Mouse (Mus musculus) kidney, embryonic 14.5 days (tissue): ENCODE measurements around the gene Fam160b1. TPM values are rescaled to one million over a fixed set of nuclear protein-coding genes. Genes with fewer than 3 reads are reported as not detected.

Experiments used
- ATAC-seq: fragments of 200-750 bp; cut with Nextera tagmentation; 2 replicates; pipeline ENCODE4 v1.8.0; 2017; ENCODE audit warnings: moderate number of reproducible peaks, mild to moderate bottlenecking, moderate TSS enrichment, moderate library complexity; ENCODE audit not compliant: low FRiP score, low TSS enrichment
- H3K27ac ChIP-seq: fragments of 300-500 bp; sonication (generic); 2 replicates; pipeline ENCODE4 v1.5.1; 2014; ENCODE audit warnings: low read depth, mild to moderate bottlenecking, low read length, moderate library complexity, mixed read lengths
- H3K27me3 ChIP-seq: fragments of 300-500 bp; sonication (generic); 2 replicates; pipeline ENCODE4 v1.6.1; 2014; ENCODE audit warnings: mild to moderate bottlenecking, low read length; ENCODE audit not compliant: control insufficient read depth, insufficient read depth
- H3K36me3 ChIP-seq: fragments of 300-500 bp; sonication (generic); 2 replicates; pipeline ENCODE4 v1.6.1; 2014; ENCODE audit warnings: low read length, mixed read lengths; ENCODE audit not compliant: control insufficient read depth, insufficient read depth
- H3K4me1 ChIP-seq: fragments of 300-500 bp; sonication (generic); 2 replicates; pipeline ENCODE4 v1.6.1; 2014; ENCODE audit warnings: low read length, mixed read lengths; ENCODE audit not compliant: control insufficient read depth, insufficient read depth
- H3K4me2 ChIP-seq: fragments of 300-500 bp; sonication (generic); replicated peaks from 2 replicates; pipeline ENCODE4 v1.6.1; 2014; ENCODE audit warnings: low read depth, mild to moderate bottlenecking, low read length
- H3K4me3 ChIP-seq: fragments of 300-500 bp; sonication (generic); 2 replicates; pipeline ENCODE4 v1.5.1; 2014; ENCODE audit warnings: mild to moderate bottlenecking, low read length
- H3K9ac ChIP-seq: fragments of 300-500 bp; sonication (generic); 2 replicates; pipeline ENCODE4 v1.6.1; 2014; ENCODE audit warnings: low read depth, mild to moderate bottlenecking, low read length, moderate library complexity
- H3K9me3 ChIP-seq: fragments of 300-500 bp; sonication (generic); 2 replicates; pipeline ENCODE4 v1.6.1; 2016; ENCODE audit warnings: low read length; ENCODE audit not compliant: control insufficient read depth
- WGBS: fragments of 180-500 bp; shearing (Covaris S2); extraction: QIAGEN DNeasy Blood & Tissue Kit; methylation state at CpG from one replicate; pipeline ENCODE4 v1.1.7; 2014; 5-methylcytosine and 5-hydroxymethylcytosine counted together
- polyA plus RNA-seq: library from polyadenylated mRNA; unstranded; fragments of >200 nt; fragmentation: Nextera tagmentation; extraction: Ambion mirVana; gene quantifications from 2 replicates; pipeline ENCODE4 v1.2.1, GENCODE M21; 2014

Gene Fam160b1
- polyA plus RNA-seq, 1 experiment from 2014 or later = 18.1 TPM

DNA sequence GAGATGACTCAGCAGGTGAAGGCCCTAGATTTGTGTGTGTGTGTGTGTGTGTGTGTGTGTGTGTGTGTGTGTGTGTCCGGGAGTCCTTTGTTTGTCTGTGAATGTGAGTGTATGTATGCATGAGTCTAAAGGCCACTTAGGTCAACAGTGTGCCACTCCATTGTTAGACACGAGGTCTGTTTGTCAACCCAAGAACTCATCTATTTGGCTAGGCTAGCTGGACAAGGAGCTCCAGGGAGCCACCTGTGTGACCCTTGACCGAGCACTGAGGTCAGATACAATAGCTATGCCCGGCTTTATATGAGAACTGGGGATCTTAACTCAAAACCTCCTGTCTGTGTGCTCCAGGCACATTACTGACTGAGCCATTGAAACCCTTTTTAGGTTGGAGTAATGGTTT is 38.0 kb upstream of the Fam160b1 start:
- WGBS = 86% methylated on average over 4 of the region's 4 CpGs
- H3K27ac ChIP-seq = no peak overlapping the region
- H3K9ac ChIP-seq = no peak overlapping the region
- no peak for ATAC-seq
- H3K4me3 ChIP-seq = no peak overlapping the region
- H3K36me3 ChIP-seq = no peaks in the 10 kb centered on the region
- no peaks in the 10 kb centered on the region for H3K9me3 ChIP-seq
- no peak overlapping the region for H3K4me2 ChIP-seq
- H3K4me1 ChIP-seq = no peaks in the 10 kb centered on the region
- H3K27me3 ChIP-seq = no peaks in the 10 kb centered on the region

DNA sequence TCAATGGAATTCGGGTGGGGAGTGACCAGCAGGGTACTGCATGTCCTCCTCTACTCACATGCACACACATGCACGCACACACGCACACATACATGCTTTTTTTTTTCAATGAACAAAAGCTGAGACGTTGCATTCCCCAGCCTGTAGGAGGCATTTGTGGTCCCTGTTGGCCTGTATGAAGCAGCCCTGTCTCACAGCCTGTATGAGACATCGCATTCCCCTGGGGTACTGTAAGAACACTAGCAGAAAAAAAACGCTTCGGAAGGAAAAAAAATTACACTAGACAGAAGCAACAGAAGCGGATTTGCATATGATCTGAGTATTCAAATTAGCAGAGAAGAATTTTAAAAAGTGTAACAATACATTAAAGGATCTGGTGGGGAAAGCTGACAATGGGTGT is 37.4 kb upstream of the Fam160b1 start:
- ATAC-seq = no peak
- WGBS = 87% methylated on average over 8 of the region's 8 CpGs
- no peak overlapping the region for H3K4me2 ChIP-seq

DNA sequence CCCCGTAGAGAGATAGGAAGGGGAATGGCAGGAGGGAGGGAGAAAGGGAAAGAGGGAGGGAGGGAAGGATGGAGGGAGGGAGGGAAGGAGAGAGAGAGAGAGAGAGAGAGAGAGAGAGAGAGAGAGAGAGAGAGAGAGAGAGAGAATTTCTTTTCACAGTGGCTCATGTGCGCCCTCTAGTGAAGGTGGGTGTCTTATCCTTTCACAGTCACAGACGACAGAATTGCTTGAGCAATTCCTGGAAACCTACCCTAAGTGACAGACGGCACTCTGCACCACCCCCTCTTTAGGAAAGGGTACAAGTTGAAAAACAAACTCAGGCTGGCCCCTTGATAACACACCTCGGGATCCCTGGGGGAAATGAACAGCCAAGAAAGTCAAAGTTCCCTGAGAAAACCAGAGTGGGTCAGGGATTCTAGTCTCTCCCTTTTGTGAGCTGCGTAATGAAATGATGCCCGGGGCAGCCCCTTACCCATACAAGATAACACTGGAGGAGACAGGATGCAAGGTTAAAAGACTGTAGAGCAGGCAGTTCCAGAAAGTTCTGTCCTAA is 34.7 kb upstream of the Fam160b1 start:
- H3K4me2 ChIP-seq = no peak overlapping the region
- no peaks in the 10 kb centered on the region for H3K9me3 ChIP-seq
- no peaks in the 10 kb centered on the region for H3K4me1 ChIP-seq
- 32% methylated on average over 7 of the region's 7 CpGs for WGBS
- H3K4me3 ChIP-seq = no peak overlapping the region
- no peak overlapping the region for H3K9ac ChIP-seq
- H3K36me3 ChIP-seq = no peaks in the 10 kb centered on the region
- H3K27me3 ChIP-seq = no peaks in the 10 kb centered on the region
- ATAC-seq = no peak
- H3K27ac ChIP-seq = no peak overlapping the region

More for the DNA sequence above, 37.4 kb upstream of the Fam160b1 start:
- Histone ChIP-seq H3K36me3 (no peaks in the 10 kb centered on the region), H3K9me3 (no peaks in the 10 kb centered on the region), H3K4me1 (no peaks in the 10 kb centered on the region), H3K9ac (no peak overlapping the region), H3K27me3 (no peaks in the 10 kb centered on the region), H3K27ac (no peak overlapping the region), H3K4me3 (no peak overlapping the region)

DNA sequence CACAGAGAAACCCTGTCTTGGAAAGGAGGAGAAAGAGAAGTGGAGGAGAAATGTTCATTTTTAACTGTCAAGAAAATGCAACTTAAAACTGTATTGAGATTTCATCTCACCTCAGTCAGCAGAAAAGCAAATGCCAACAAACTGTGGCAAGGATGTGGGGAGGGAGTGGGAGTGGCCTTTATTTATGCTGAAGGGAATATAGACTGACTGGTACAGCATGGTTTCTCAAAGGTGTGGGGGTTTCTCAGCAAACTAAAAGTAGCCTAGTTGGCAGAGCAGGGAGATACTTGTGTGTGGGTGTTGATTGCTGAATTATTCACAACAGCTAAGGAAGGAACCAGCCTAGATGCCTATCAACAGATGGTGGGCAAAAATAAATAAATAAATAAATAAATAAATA is 32.8 kb upstream of the Fam160b1 start:
- Histone ChIP-seq H3K9ac (no peak overlapping the region), H3K36me3 (no peaks in the 10 kb centered on the region), H3K4me3 (no peak overlapping the region), H3K9me3 (no peaks in the 10 kb centered on the region), H3K4me2 (no peak overlapping the region), H3K27me3 (no peaks in the 10 kb centered on the region), H3K27ac (no peak overlapping the region), H3K4me1 (no peaks in the 10 kb centered on the region)
- ATAC-seq = no peak

DNA sequence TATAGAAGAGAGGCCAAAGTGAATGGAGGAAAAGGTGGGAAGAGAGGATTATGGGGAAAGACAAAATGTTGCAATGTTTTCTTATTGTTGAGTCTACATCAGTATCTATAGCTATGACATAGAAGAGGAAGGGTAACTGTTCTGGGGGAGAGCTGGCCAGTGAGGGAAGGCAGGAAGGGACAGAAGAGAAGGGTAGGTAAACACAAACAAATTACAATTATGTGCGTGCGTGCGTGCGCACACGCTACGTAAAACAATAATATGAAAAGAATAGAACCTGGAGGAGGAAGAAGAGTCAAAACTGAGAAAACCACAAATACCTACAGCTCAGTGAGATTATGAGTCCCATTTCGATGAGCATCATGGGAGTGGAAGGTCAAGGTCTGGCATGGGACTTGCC is 32.2 kb upstream of the Fam160b1 start:
- no peaks in the 10 kb centered on the region for H3K36me3 ChIP-seq
- H3K27ac ChIP-seq = no peak overlapping the region
- no peaks in the 10 kb centered on the region for H3K27me3 ChIP-seq
- H3K4me3 ChIP-seq = no peak overlapping the region
- H3K4me1 ChIP-seq = no peaks in the 10 kb centered on the region
- no peak overlapping the region for H3K9ac ChIP-seq
- ATAC-seq = no peak
- no peaks in the 10 kb centered on the region for H3K9me3 ChIP-seq
- over 99% methylated on average over 7 of the region's 7 CpGs for WGBS
- no peak overlapping the region for H3K4me2 ChIP-seq

DNA sequence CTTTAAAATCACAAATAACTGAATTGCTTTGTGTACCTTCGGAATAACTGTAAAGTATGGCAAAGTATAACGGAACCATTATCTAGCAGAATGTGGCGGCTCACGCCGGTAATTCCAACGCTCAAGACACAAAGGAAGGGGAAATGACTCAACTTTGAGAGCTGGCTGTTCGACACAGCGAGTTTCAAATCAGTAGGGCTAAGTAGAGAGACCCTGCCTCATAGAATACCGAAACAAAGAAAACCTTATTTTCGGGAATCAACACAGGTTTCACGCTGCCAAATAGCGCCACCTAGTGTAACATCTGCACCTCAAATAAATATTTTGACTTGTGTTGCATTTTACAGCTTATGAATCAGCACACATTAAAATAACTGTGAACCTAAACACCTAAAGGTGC is 31.7 kb upstream of the Fam160b1 start:
- 66% methylated on average over 12 of the region's 12 CpGs for WGBS
- H3K27ac ChIP-seq = no peak overlapping the region
- H3K4me1 ChIP-seq = no peaks in the 10 kb centered on the region
- H3K9me3 ChIP-seq = no peaks in the 10 kb centered on the region
- no peak overlapping the region for H3K4me2 ChIP-seq
- H3K4me3 ChIP-seq = no peak overlapping the region
- H3K9ac ChIP-seq = no peak overlapping the region
- H3K36me3 ChIP-seq = no peaks in the 10 kb centered on the region
- no peak for ATAC-seq
- H3K27me3 ChIP-seq = no peaks in the 10 kb centered on the region

DNA sequence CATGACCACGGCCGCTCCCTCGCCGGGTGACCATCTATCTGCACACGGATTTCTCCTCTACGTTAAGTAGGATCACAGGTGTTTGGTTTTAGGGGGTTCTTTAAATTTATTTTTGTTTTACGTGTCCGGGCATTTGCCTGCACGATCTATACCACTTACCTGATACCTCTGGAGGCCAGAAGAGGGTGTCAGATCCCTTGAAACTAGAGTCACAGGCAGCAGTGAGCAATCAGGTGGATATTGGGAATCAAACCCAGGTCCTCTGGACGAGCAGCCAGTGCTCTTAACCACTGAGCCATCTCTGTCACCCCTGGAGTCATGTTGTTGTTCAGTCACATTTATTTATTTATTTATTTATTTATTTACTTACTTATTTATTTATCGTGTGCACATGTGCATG is 30.2 kb upstream of the Fam160b1 start:
- H3K27me3 ChIP-seq = no peaks in the 10 kb centered on the region
- H3K4me3 ChIP-seq = no peak overlapping the region
- no peaks in the 10 kb centered on the region for H3K36me3 ChIP-seq
- H3K4me1 ChIP-seq = no peaks in the 10 kb centered on the region
- no peak for ATAC-seq
- H3K27ac ChIP-seq = no peak overlapping the region
- 76% methylated on average over 11 of the region's 11 CpGs for WGBS
- H3K9ac ChIP-seq = no peak overlapping the region
- H3K4me2 ChIP-seq = no peak overlapping the region
- no peaks in the 10 kb centered on the region for H3K9me3 ChIP-seq

DNA sequence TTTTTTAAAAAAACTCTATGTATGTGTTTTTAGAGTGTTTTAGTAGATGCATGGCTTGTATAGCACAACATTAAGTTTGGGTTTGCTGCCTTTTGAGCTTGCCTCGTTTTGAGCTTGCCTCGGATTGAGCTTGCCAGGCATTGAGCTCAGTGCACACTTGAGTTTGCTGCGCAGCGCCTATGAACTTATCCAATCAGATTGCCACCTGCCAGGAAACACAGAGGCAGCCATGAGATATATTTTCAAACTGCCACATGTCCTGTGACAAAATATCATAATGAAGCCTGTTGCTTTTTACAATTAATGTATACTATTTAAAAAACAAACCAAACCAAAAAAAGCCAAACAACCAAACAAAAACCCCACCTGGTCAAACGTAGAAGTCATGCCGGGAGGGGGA is 29.2 kb upstream of the Fam160b1 start:
- Histone ChIP-seq H3K4me3 (no peak overlapping the region), H3K9me3 (no peaks in the 10 kb centered on the region), H3K4me1 (no peaks in the 10 kb centered on the region), H3K36me3 (no peaks in the 10 kb centered on the region), H3K9ac (no peak overlapping the region), H3K27ac (no peak overlapping the region), H3K4me2 (no peak overlapping the region), H3K27me3 (no peaks in the 10 kb centered on the region)
- WGBS = 85% methylated on average over 6 of the region's 6 CpGs
- ATAC-seq = no peak

DNA sequence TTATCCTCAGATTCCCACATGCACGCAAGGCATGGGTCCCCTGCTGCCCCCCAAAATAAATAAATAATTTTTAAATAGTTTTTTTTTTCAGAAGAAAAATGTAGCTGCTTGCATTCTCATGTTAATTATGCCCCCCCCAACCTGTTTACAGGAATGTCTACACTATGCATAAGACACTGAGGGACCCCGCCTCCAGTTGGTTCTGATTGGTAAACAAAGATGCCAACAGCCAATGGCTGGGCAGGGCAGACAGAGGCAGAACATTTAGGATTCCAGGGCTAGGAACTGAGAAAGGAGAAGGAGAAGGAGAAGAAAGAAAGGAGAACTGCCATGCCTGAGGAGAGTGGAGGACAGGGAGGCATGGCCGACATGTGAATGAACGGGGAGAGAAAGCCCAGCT is 27.1 kb upstream of the Fam160b1 start:
- Histone ChIP-seq H3K36me3 (no peaks in the 10 kb centered on the region), H3K27me3 (no peaks in the 10 kb centered on the region), H3K4me1 (no peaks in the 10 kb centered on the region), H3K4me3 (no peak overlapping the region), H3K9me3 (no peaks in the 10 kb centered on the region), H3K27ac (no peak overlapping the region), H3K4me2 (no peak overlapping the region), H3K9ac (no peak overlapping the region)
- 88% methylated on average over 4 of the region's 4 CpGs for WGBS
- no peak for ATAC-seq

DNA sequence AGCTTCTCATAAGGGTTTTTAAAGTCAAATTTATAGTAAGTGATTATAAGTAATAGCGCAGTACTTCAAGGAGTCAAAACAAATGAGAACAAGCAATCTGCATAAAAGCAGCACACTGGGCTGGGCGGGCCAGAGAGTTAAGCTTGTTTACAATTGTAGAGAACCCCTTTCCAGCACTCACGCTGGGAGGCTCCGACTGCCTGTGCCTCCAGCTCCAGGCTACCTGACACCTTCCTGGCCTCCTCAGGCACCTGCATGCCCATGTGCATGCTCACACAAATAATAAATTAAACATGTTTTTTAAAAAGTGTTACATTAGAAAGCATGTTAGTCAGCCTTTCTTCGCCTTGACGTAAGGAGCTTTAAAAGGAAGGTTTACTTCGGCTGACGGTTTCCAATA is 25.3 kb upstream of the Fam160b1 start:
- ATAC-seq = no peak
- Histone ChIP-seq H3K9ac (no peak overlapping the region), H3K4me2 (no peak overlapping the region), H3K4me1 (no peaks in the 10 kb centered on the region), H3K4me3 (no peak overlapping the region), H3K36me3 (no peaks in the 10 kb centered on the region), H3K9me3 (no peaks in the 10 kb centered on the region), H3K27me3 (no peaks in the 10 kb centered on the region), H3K27ac (no peak overlapping the region)
- 53% methylated on average over 8 of the region's 8 CpGs for WGBS
